Mouse (Mus musculus): ENCODE results near the gene Wfdc1.

Wfdc1 gene

DNA sequence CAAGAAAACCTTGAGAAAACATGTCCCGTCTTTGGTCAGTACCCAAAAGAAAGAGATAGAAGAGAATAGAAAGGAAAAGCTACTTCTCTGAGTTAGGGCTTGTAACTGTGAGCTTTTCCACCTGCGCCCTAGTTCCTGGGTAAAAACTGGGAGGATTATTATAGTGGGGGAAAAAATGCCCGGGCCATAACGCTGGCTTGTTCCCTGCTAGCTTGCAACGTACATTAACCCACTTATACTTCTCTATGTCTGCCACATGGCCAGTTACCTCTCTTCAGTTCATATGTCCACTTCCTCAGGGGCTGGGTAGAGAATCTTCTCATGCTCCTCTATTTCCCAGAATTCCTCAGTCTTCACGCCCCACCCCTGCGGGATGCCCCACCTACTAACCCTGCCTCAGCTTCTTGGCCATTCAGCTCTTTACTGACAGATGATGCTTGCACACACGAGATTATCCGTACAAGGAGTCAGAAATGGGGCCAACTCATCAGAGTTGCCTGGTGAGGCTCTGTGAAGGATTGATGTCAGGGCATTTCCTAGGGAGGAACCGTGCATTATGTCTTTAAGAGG is 70.3 kb downstream of the Wfdc1 start:
- DNase-seq (ENCODE audit: extremely low spot score), result no peak

- DNase-seq (ENCODE audit: extremely low spot score), result no peak
These were observed 71.1 kb downstream of the Wfdc1 start for GRCm38 (mm10) chr8:119737093-119737900.
